Mouse (Mus musculus) forebrain, postnatal 0 days (tissue): ENCODE measurements around the gene Adcy6. TPM values are rescaled to one million over a fixed set of nuclear protein-coding genes. Genes with fewer than 3 reads are reported as not detected.

Source experiments
- ATAC-seq: fragments of 200-750 bp; cut with Nextera tagmentation; 2 replicates; pipeline ENCODE4 v1.8.0; 2017; ENCODE audit warnings: mild to moderate bottlenecking, moderate library complexity
- DNase-seq: peaks from one replicate; pipeline ENCODE4 v3.0.0-alpha.2; 2015
- H3K27ac ChIP-seq: fragments of 300-500 bp; sonication (generic); 2 replicates; pipeline ENCODE4 v1.5.1; 2014; ENCODE audit warnings: low read depth, mild to moderate bottlenecking, antibody characterized with exemption, low read length, moderate library complexity, mixed read lengths
- H3K27me3 ChIP-seq: fragments of 300-500 bp; sonication (generic); 2 replicates; pipeline ENCODE4 v1.6.1; 2014; ENCODE audit warnings: mild to moderate bottlenecking, low read length, mixed read lengths; ENCODE audit not compliant: insufficient read depth
- H3K36me3 ChIP-seq: fragments of 300-500 bp; sonication (generic); 2 replicates; pipeline ENCODE4 v1.6.1; 2014; ENCODE audit warnings: mild to moderate bottlenecking, moderate library complexity; ENCODE audit not compliant: insufficient read depth
- H3K4me1 ChIP-seq: fragments of 300-500 bp; sonication (generic); 2 replicates; pipeline ENCODE4 v1.6.1; 2014; ENCODE audit warnings: antibody characterized with exemption; ENCODE audit not compliant: insufficient read depth
- H3K4me2 ChIP-seq: fragments of 300-500 bp; sonication (generic); 2 replicates; pipeline ENCODE4 v1.6.1; 2014; ENCODE audit warnings: low read depth, mild to moderate bottlenecking, moderate library complexity
- H3K4me3 ChIP-seq: fragments of 300-500 bp; sonication (generic); 2 replicates; pipeline ENCODE4 v1.5.1; 2014; ENCODE audit warnings: low read depth, low read length, mixed read lengths
- H3K9ac ChIP-seq: fragments of 300-500 bp; sonication (generic); 2 replicates; pipeline ENCODE4 v1.6.1; 2014; ENCODE audit warnings: mild to moderate bottlenecking
- H3K9me3 ChIP-seq: fragments of 300-500 bp; sonication (generic); 2 replicates; pipeline ENCODE4 v1.6.1; 2016; ENCODE audit warnings: low read length
- CTCF ChIP-seq: sonication (generic); IDR thresholded peaks from 2 replicates; pipeline ENCODE4 v1.5.1; 2016; ENCODE audit warnings: antibody characterized with exemption, control low read depth, low read depth
- WGBS: fragments of 180-500 bp; shearing (Covaris S2); extraction: QIAGEN DNeasy Blood & Tissue Kit; methylation state at CpG from one replicate; pipeline ENCODE4 v1.1.7; 2014; 5-methylcytosine and 5-hydroxymethylcytosine counted together
- polyA plus RNA-seq: library from polyadenylated mRNA; unstranded; fragments of >200 nt; fragmentation: Nextera tagmentation; extraction: Ambion mirVana; gene quantifications from 2 replicates; pipeline ENCODE4 v1.2.1, GENCODE M21; 2015
- total RNA-seq: library from RNA; depleted of rRNA; stranded (reverse); fragments of >200 nt; gene quantifications from 2 replicates; pipeline ENCODE4 v1.2.3, GENCODE M21; 2014

The Adcy6 gene
- total and polyA plus RNA-seq, 2 experiments from 2014 or later = 5.4 to 42.3 TPM

GRCm38 (mm10) chr15:98634541-98635081, 24.7 kb upstream of the Adcy6 start:
- Histone ChIP-seq H3K27ac (peak overlapping the region; percentile 97), H3K27me3 (no peaks in the 10 kb centered on the region), H3K4me3 (peak overlapping the region; percentile 66), H3K4me1 (peaks cover 13% of the 10 kb centered on the region; the same call in 1 of the 2 replicates), H3K36me3 (peaks cover 4% of the 10 kb centered on the region; the same call in 1 of the 2 replicates), H3K9me3 (no peaks in the 10 kb centered on the region), H3K4me2 (peak overlapping the region; percentile 82), H3K9ac (peak overlapping the region; percentile 86)
- no peak for TF ChIP-seq CTCF
- WGBS = 2% methylated on average over 61 of the region's 65 CpGs
- DNase-seq = peak; percentile 88
- ATAC-seq = peak; percentile 78

GRCm38 (mm10) chr15:98633822-98634470, 24.1 kb upstream of the Adcy6 start:
- Histone ChIP-seq H3K4me1 (peaks cover 15% of the 10 kb centered on the region; the same call in 1 of the 2 replicates), H3K4me3 (peak overlapping the region; percentile 66), H3K9ac (peak overlapping the region; percentile 86), H3K9me3 (no peaks in the 10 kb centered on the region), H3K27ac (peak overlapping the region; percentile 97), H3K27me3 (no peaks in the 10 kb centered on the region), H3K4me2 (peak overlapping the region; percentile 82), H3K36me3 (no peaks in the 10 kb centered on the region)
- no peak; the same call in 1 of the 2 replicates for ATAC-seq
- DNase-seq = peak; percentile 64
- TF ChIP-seq CTCF = no peak
- 3% methylated on average over 25 of the region's 25 CpGs for WGBS

- peak overlapping the region; percentile 86 for H3K9ac ChIP-seq
- H3K4me2 ChIP-seq = peak overlapping the region; percentile 82
- H3K36me3 ChIP-seq = no peaks in the 10 kb centered on the region
- peak overlapping the region; percentile 97 for H3K27ac ChIP-seq
- H3K4me3 ChIP-seq = peak overlapping the region; percentile 66
- TF ChIP-seq CTCF = no peak
- H3K27me3 ChIP-seq = no peaks in the 10 kb centered on the region
- H3K4me1 ChIP-seq = peaks cover 23% of the 10 kb centered on the region
- WGBS = 8% methylated on average over 4 of the region's 4 CpGs
- DNase-seq (peak; percentile 52), ATAC-seq (no peak)
- H3K9me3 ChIP-seq = no peaks in the 10 kb centered on the region
These were observed 23.0 kb upstream of the Adcy6 start for GRCm38 (mm10) chr15:98632921-98633320.

- Histone ChIP-seq H3K27ac (peak overlapping the region; percentile 97), H3K9ac (peak overlapping the region; percentile 86), H3K9me3 (no peaks in the 10 kb centered on the region), H3K27me3 (no peaks in the 10 kb centered on the region), H3K4me2 (peak overlapping the region; percentile 82), H3K4me1 (peaks cover 23% of the 10 kb centered on the region), H3K4me3 (peak overlapping the region; percentile 66), H3K36me3 (no peaks in the 10 kb centered on the region)
- 0 out of 2 replicates have a peak, but pooled peaks have one; percentile 4 for TF ChIP-seq CTCF
- ATAC-seq (peak; percentile 45), DNase-seq (peak; percentile 77)
- WGBS = 2% methylated on average over 25 of the region's 25 CpGs
These were observed 22.4 kb upstream of the Adcy6 start for GRCm38 (mm10) chr15:98632107-98632744.

GRCm38 (mm10) chr15:98631493-98631892, 21.6 kb upstream of the Adcy6 start:
- H3K4me3 ChIP-seq = peak overlapping the region; percentile 66
- TF ChIP-seq CTCF = peak; percentile 94
- peak overlapping the region; percentile 82 for H3K4me2 ChIP-seq
- peak; percentile 36 for ATAC-seq
- peak overlapping the region; percentile 97 for H3K27ac ChIP-seq
- H3K9me3 ChIP-seq = no peaks in the 10 kb centered on the region
- peak; percentile 86 for DNase-seq
- whole genome bisulfite sequencing = 2% methylated on average over 18 of the region's 18 CpGs
- peak overlapping the region; percentile 86 for H3K9ac ChIP-seq
- no peaks in the 10 kb centered on the region for H3K36me3 ChIP-seq
- H3K4me1 ChIP-seq = peaks cover 16% of the 10 kb centered on the region
- no peaks in the 10 kb centered on the region for H3K27me3 ChIP-seq

- peak within 1 kb of the TSS; percentile 97 for H3K27ac ChIP-seq
- H3K4me3 ChIP-seq = peak within 1 kb of the TSS; percentile 66
- no peaks in the 10 kb centered on the region for H3K36me3 ChIP-seq
- WGBS = 35% methylated on average over 4 of the region's 4 CpGs
- no peak for DNase-seq
- peak within 1 kb of the TSS; percentile 86 for H3K9ac ChIP-seq
- H3K4me1 ChIP-seq = peaks cover 11% of the 10 kb centered on the region
- ATAC-seq = no peak
- no peak for TF ChIP-seq CTCF
- H3K9me3 ChIP-seq = no peaks in the 10 kb centered on the region
- no peaks in the 10 kb centered on the region for H3K27me3 ChIP-seq
- peak within 1 kb of the TSS; percentile 82 for H3K4me2 ChIP-seq
These were observed 20.7 kb upstream of the Adcy6 start, which contains the start of gene Cacnb3 for GRCm38 (mm10) chr15:98630540-98630939. Cacnb3 (plus strand) TSS chr15:98630840.

GRCm38 (mm10) chr15:98629464-98629863, 19.6 kb upstream of the Adcy6 start:
- ATAC-seq (no peak), DNase-seq (no peak)
- WGBS = 67% methylated on average over 6 of the region's 6 CpGs
- H3K4me2 ChIP-seq = no peak overlapping the region
- no peaks in the 10 kb centered on the region for H3K9me3 ChIP-seq
- H3K4me3 ChIP-seq = no peak overlapping the region
- H3K4me1 ChIP-seq = peaks cover 11% of the 10 kb centered on the region
- H3K27me3 ChIP-seq = no peaks in the 10 kb centered on the region
- H3K9ac ChIP-seq = no peak overlapping the region
- no peak for TF ChIP-seq CTCF
- H3K27ac ChIP-seq = no peak overlapping the region
- H3K36me3 ChIP-seq = no peaks in the 10 kb centered on the region
